ENCODE assay signal across 8 mouse cellular contexts in the genomic region with DNA sequence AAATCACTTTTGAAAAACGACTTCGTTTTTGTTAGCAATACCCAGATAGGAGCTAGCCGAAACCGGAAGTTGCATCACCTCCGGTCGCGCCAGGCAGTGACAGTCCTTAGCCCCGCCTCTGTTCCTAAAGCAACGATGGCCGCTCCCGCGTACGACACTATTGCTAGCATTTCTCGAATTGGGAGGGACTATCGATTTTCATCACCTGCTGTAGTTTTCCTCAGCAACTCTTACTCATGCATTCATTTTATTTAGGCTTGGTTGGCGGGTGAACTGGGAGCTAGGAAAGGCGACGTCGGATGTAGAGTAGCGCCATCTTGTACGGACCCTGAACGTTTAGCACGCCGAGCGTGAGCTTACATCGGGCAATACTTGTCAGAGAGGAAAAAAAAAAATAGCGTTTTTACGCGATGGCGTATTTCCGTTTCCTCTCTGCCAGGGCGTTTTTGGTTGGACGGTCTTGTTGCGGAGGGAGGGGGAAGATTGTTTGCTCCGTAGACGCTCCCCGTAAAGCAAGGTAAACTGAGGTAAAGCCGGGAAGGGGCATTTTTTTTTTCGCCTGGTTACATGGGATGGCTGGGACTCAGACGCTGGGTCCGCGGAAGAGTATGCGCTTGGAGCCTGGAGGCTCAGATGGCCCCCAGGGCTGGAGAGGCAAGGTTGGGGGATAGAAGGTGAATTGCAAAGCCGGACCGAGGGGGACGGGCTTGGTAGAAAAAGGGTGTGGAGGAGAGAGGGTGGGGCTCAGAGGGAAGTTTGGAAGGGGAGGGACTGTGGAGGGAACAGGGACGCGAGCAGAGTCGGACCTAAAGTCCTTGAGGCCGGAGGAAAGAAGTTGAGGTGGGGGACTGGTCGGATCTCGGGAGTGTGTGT. TPM values are rescaled to one million over a fixed set of nuclear protein-coding genes. Genes with fewer than 3 reads are reported as not detected.
A peak's percentile ranks its signal among the peaks of the same experiment; 100 is the strongest.
DNase-seq lines count a peak whose midpoint lies in the region; ATAC-seq and TF ChIP-seq lines count a peak whose summit lies in the region.

A gene (minus strand): TSS at position 64 of the 873 bp plus-strand sequence.
A gene (plus strand): TSS at position 449 of the 873 bp plus-strand sequence.

- H3K9ac ChIP-seq in ES-Bruce4 (ENCODE audit: low read depth, poor library complexity, severe bottlenecking) = peak within 1 kb of the TSS; percentile 85
- peak within 1 kb of the TSS; percentile 88 for H3K9ac ChIP-seq in forebrain, embryonic 13.5 days
- peak within 1 kb of the TSS; percentile 89 for H3K9ac ChIP-seq in liver, postnatal 0 days (replicated peaks)
- H3K9ac ChIP-seq in neural tube, embryonic 14.5 days (replicated peaks; ENCODE audit: low read depth, low read length) = peak within 1 kb of the TSS; percentile 79

- H3K4me1 ChIP-seq in ES-Bruce4 (ENCODE audit: control insufficient read depth, insufficient read depth, low read length) = no peaks in the 10 kb centered on the region
- H3K4me1 ChIP-seq in forebrain, embryonic 13.5 days = peaks cover 39% of the 10 kb centered on the region
- peaks cover 26% of the 10 kb centered on the region for H3K4me1 ChIP-seq in liver, postnatal 0 days (ENCODE audit: insufficient read depth)
- H3K4me1 ChIP-seq in neural tube, embryonic 14.5 days (ENCODE audit: control insufficient read depth, insufficient read depth, low read length) = peaks cover 26% of the 10 kb centered on the region

- H3K36me3 ChIP-seq in ES-Bruce4 (ENCODE audit: control insufficient read depth, insufficient read depth, low read length, poor library complexity, severe bottlenecking) = peaks cover 11% of the 10 kb centered on the region
- peaks cover 44% of the 10 kb centered on the region for H3K36me3 ChIP-seq in forebrain, embryonic 13.5 days (ENCODE audit: poor library complexity, severe bottlenecking)
- H3K36me3 ChIP-seq in liver, postnatal 0 days (replicated peaks; ENCODE audit: insufficient read depth, low read length) = peaks cover 18% of the 10 kb centered on the region
- H3K36me3 ChIP-seq in neural tube, embryonic 14.5 days (ENCODE audit: control insufficient read depth, insufficient read depth, low read length) = peaks cover 11% of the 10 kb centered on the region; the same call in 1 of the 2 replicates

- H3K4me3 ChIP-seq in ES-Bruce4 (ENCODE audit: low read depth, low read length) = peak within 1 kb of the TSS; percentile 99
- peak within 1 kb of the TSS; percentile 87 for H3K4me3 ChIP-seq in forebrain, embryonic 13.5 days
- H3K4me3 ChIP-seq in liver, postnatal 0 days (ENCODE audit: low read depth, low read length) = peak within 1 kb of the TSS; percentile 82
- H3K4me3 ChIP-seq in neural tube, embryonic 14.5 days (ENCODE audit: low read depth, low read length) = peak within 1 kb of the TSS; percentile 85

- TF ChIP-seq EP300 in ES-Bruce4 (IDR thresholded peaks at IDR 0.05; ENCODE audit: insufficient read depth, low read depth, low read length) = no peak; the same call in 1 of the 2 replicates
- TF ChIP-seq EP300 in liver, postnatal 0 days (IDR thresholded peaks at IDR 0.05; ENCODE audit: low read depth) = peak; percentile 69; the same call in 1 of the 2 replicates

- H3K4me2 ChIP-seq in forebrain, embryonic 13.5 days = peak within 1 kb of the TSS; percentile 97
- peak within 1 kb of the TSS; percentile 88 for H3K4me2 ChIP-seq in liver, postnatal 0 days (ENCODE audit: low read depth, low read length)
- H3K4me2 ChIP-seq in neural tube, embryonic 14.5 days (ENCODE audit: low read depth, low read length) = peak within 1 kb of the TSS; percentile 91

- no peak for TF ChIP-seq CTCF in ES-Bruce4 (IDR thresholded peaks at IDR 0.05; ENCODE audit: low read depth, low read length)
- no peak for TF ChIP-seq CTCF in liver, postnatal 0 days (IDR thresholded peaks at IDR 0.05; ENCODE audit: low read depth)

- ATAC-seq in forebrain, embryonic 13.5 days = peak; percentile 96
- ATAC-seq in liver, postnatal 0 days = peak; percentile 92
- ATAC-seq in neural tube, embryonic 14.5 days (ENCODE audit: low read depth) = peak; percentile 94

- DNase-seq in c-Kit-positive CD71-positive TER-119-positive erythroid progenitor cells, embryonic 14.5 days (ENCODE audit: low spot score) = peak; percentile 95
- peak; percentile 94 for DNase-seq in heart, postnatal 10 days
- DNase-seq in large intestine, adult 2 months (ENCODE audit: low read depth, low spot score) = peak; percentile 94
- peak; percentile 91 for DNase-seq in liver, postnatal 0 days
- peak; percentile 87 for DNase-seq in testis, postnatal 10 days (ENCODE audit: low spot score)

- under 1% methylated on average over 52 of the region's 52 CpGs for WGBS in forebrain, embryonic 13.5 days
- under 1% methylated on average over 52 of the region's 52 CpGs for WGBS in large intestine, adult 2 months
- under 1% methylated on average over 52 of the region's 52 CpGs for WGBS in liver, postnatal 0 days (ENCODE audit: insufficient replicate concordance)
- under 1% methylated on average over 52 of the region's 52 CpGs for WGBS in neural tube, embryonic 14.5 days

- no peak for TF ChIP-seq POLR2A in ES-Bruce4 (IDR thresholded peaks at IDR 0.05; ENCODE audit: insufficient read depth, low read length)

- no peaks in the 10 kb centered on the region for H3K9me3 ChIP-seq in ES-Bruce4 (replicated peaks; ENCODE audit: control insufficient read depth, insufficient read depth, low read length, poor library complexity, severe bottlenecking)
- H3K9me3 ChIP-seq in forebrain, embryonic 13.5 days (replicated peaks) = no peaks in the 10 kb centered on the region
- H3K9me3 ChIP-seq in liver, postnatal 0 days (ENCODE audit: low read length) = no peaks in the 10 kb centered on the region
- H3K9me3 ChIP-seq in neural tube, embryonic 14.5 days (ENCODE audit: control insufficient read depth, low read length) = no peaks in the 10 kb centered on the region

- peak within 1 kb of the TSS; percentile 46; the same call in 1 of the 2 replicates for H3K27ac ChIP-seq in ES-Bruce4 (ENCODE audit: insufficient read depth, low read length)
- H3K27ac ChIP-seq in forebrain, embryonic 13.5 days = peak within 1 kb of the TSS; percentile 32
- peak within 1 kb of the TSS; percentile 78 for H3K27ac ChIP-seq in liver, postnatal 0 days (ENCODE audit: low read depth)
- peak within 1 kb of the TSS; percentile 77 for H3K27ac ChIP-seq in neural tube, embryonic 14.5 days (ENCODE audit: low read depth, low read length)

- no peaks in the 10 kb centered on the region for H3K27me3 ChIP-seq in ES-Bruce4 (ENCODE audit: control insufficient read depth, insufficient read depth, low read length, poor library complexity, severe bottlenecking)
- H3K27me3 ChIP-seq in forebrain, embryonic 13.5 days = no peaks in the 10 kb centered on the region
- H3K27me3 ChIP-seq in liver, postnatal 0 days (ENCODE audit: insufficient read depth, low read length) = no peaks in the 10 kb centered on the region
- H3K27me3 ChIP-seq in neural tube, embryonic 14.5 days (ENCODE audit: control insufficient read depth, insufficient read depth, low read length) = no peaks in the 10 kb centered on the region

- intact Hi-C loops in heart, postnatal 10 days (cut with DNase I) = loop anchor here (2.0 kb wide), 1 partner anchor 28 kb away; no protein-coding TSS in a partner anchor

RNA-seq across cellular contexts. Expression of the first gene that starts in this region (rescaled TPM):
- polyA plus RNA-seq in ES-Bruce4 (2011; ENCODE audit: insufficient read depth, insufficient read length, low read depth, missing spikeins) = 8.3 and 9.0 TPM in 2 replicates
- 38.1 and 40.5 TPM in 2 replicates for polyA plus RNA-seq in forebrain, embryonic 13.5 days (2015; fragmentation: Nextera tagmentation; extraction: Ambion mirVana)
- 10 to 100 TPM; 48.5 to 51.4 TPM for total RNA-seq in heart, postnatal 10 days (2021)
- polyA plus RNA-seq in large intestine, adult 2 months (2012; rRNA removed) = 16.6 and 20.8 TPM in 2 replicates
- 44.4 and 46.2 TPM in 2 replicates for polyA plus RNA-seq in liver, postnatal 0 days (2015; fragmentation: Nextera tagmentation; extraction: Ambion mirVana)
- 44.4 and 44.5 TPM in 2 replicates for polyA plus RNA-seq in neural tube, embryonic 14.5 days (2014; fragmentation: Nextera tagmentation; extraction: Ambion mirVana)

RNA-seq across cellular contexts. Expression of the second gene that starts in this region (rescaled TPM):
- polyA plus RNA-seq in ES-Bruce4 (2011; ENCODE audit: insufficient read depth, insufficient read length, low read depth, missing spikeins) = 33.6 and 41.4 TPM in 2 replicates
- 43.9 and 48.0 TPM in 2 replicates for polyA plus RNA-seq in forebrain, embryonic 13.5 days (2015; fragmentation: Nextera tagmentation; extraction: Ambion mirVana)
- total RNA-seq in heart, postnatal 10 days (2021) = 10 to 100 TPM; 44.3 to 44.8 TPM
- polyA plus RNA-seq in large intestine, adult 2 months (2012; rRNA removed) = 26.7 and 27.6 TPM in 2 replicates
- 10.5 and 11.0 TPM in 2 replicates for polyA plus RNA-seq in liver, postnatal 0 days (2015; fragmentation: Nextera tagmentation; extraction: Ambion mirVana)
- polyA plus RNA-seq in neural tube, embryonic 14.5 days (2014; fragmentation: Nextera tagmentation; extraction: Ambion mirVana) = 32.8 and 36.2 TPM in 2 replicates

Comparison
In these comparisons a context has a peak if more than half of its experiments do, and no peak if none do; other contexts are left out.
1. Peak in every context shown above with its lines: DNase-seq, ATAC-seq, H3K4me3 ChIP-seq and H3K27ac ChIP-seq.